Mouse (Mus musculus) stomach, postnatal 0 days (tissue): Measurements from ENCODE around the gene Myof. TPM values are rescaled to one million over a fixed set of nuclear protein-coding genes. Genes with fewer than 3 reads are reported as not detected.

Experiments used
- ATAC-seq: fragments of 200-750 bp; cut with Nextera tagmentation; 2 replicates; pipeline ENCODE4 v1.8.0; 2017; ENCODE audit not compliant: low FRiP score, low TSS enrichment
- DNase-seq: peaks from one replicate; pipeline ENCODE4 v3.0.0-alpha.2; 2016; ENCODE audit warnings: low spot score
- H3K27ac ChIP-seq: fragments of 300-500 bp; sonication (generic); replicated peaks from 2 replicates; pipeline ENCODE4 v1.5.1; 2014; ENCODE audit warnings: mild to moderate bottlenecking, control low read depth
- H3K27me3 ChIP-seq: fragments of 300-500 bp; sonication (generic); 2 replicates; pipeline ENCODE4 v1.6.1; 2014; ENCODE audit warnings: low read length; ENCODE audit not compliant: control insufficient read depth, insufficient read depth
- H3K36me3 ChIP-seq: fragments of 300-500 bp; sonication (generic); 2 replicates; pipeline ENCODE4 v1.6.1; 2014; ENCODE audit warnings: low read length, mixed read lengths; ENCODE audit not compliant: control insufficient read depth, insufficient read depth
- H3K4me1 ChIP-seq: fragments of 300-500 bp; sonication (generic); replicated peaks from 2 replicates; pipeline ENCODE4 v1.6.1; 2014; ENCODE audit warnings: antibody characterized with exemption; ENCODE audit not compliant: control insufficient read depth, insufficient read depth
- H3K4me2 ChIP-seq: fragments of 300-500 bp; sonication (generic); replicated peaks from 2 replicates; pipeline ENCODE4 v1.6.1; 2014; ENCODE audit warnings: low read depth, mild to moderate bottlenecking, control low read depth, moderate library complexity
- H3K4me3 ChIP-seq: fragments of 300-500 bp; sonication (generic); 2 replicates; pipeline ENCODE4 v1.5.1; 2014; ENCODE audit warnings: low read depth, low read length, control low read depth
- H3K9ac ChIP-seq: fragments of 300-500 bp; sonication (generic); 2 replicates; pipeline ENCODE4 v1.6.1; 2014; ENCODE audit warnings: mild to moderate bottlenecking, low read length, control low read depth, mixed read lengths
- H3K9me3 ChIP-seq: fragments of 300-500 bp; sonication (generic); 2 replicates; pipeline ENCODE4 v1.6.1; 2016; ENCODE audit warnings: low read length; ENCODE audit not compliant: control insufficient read depth
- CTCF ChIP-seq: IDR thresholded peaks from 2 replicates; pipeline ENCODE4 v1.5.1; 2016; ENCODE audit warnings: antibody characterized with exemption, low read depth, mild to moderate bottlenecking, moderate library complexity
- EP300 ChIP-seq: optimal IDR thresholded peaks from 2 replicates; pipeline ENCODE3; 2016; ENCODE audit warnings: antibody characterized with exemption
- WGBS: fragments of 180-500 bp; shearing (Covaris S2); extraction: QIAGEN DNeasy Blood & Tissue Kit; methylation state at CpG from one replicate; pipeline ENCODE4 v1.1.7; 2014; 5-methylcytosine and 5-hydroxymethylcytosine counted together
- polyA plus RNA-seq: library from polyadenylated mRNA; unstranded; fragments of >200 nt; fragmentation: Nextera tagmentation; extraction: Ambion mirVana; gene quantifications from 2 replicates; pipeline ENCODE4 v1.2.1, GENCODE M21; 2015

The Myof gene
- 14.3 and 14.6 TPM in 2 replicates for polyA plus RNA-seq

DNA sequence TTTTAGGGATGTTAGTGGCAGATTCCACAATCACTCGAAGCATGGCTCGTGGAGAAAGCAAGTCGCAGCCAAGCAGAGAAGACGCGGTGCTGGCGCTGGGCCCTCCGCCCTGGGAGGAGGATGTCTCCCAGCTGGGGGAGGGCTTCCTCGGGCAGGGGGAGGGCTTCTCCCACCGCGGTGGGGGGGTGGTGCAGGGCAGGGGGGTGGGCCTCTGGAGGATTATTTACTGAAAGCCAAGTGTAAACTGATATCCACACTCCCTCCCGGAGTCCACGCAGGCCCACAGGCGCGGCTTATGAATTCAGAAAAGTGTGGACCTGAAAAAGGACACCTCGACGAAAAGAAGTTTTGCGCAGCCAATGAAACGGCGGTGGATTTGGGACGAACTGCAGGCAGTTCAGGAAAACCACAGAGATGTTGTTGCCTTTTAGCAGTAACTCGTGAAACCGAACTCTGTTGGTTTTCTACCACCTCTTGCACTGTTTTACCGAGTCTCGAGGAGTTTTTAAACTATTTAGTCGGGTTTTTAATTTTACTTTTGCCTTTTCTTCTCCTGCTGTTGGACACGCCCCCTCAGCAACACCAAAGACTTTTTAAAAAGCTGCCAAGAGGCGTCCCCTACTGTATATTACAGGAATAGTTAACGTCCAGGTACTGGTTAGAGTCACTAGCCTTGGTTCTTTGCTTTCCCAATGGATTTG is at the start of gene Myof:
Myof (minus strand) TSS at position 297 of the 701 bp plus-strand sequence.
- no peaks in the 10 kb centered on the region for H3K36me3 ChIP-seq
- no peaks in the 10 kb centered on the region for H3K9me3 ChIP-seq
- peak; percentile 72 for DNase-seq
- peak within 1 kb of the TSS; percentile 45 for H3K4me3 ChIP-seq
- H3K9ac ChIP-seq: peak within 1 kb of the TSS; percentile 47
- H3K27ac ChIP-seq: peak within 1 kb of the TSS; percentile 84
- TF ChIP-seq CTCF (peak; percentile 86), EP300 (no peak)
- H3K27me3 ChIP-seq: no peaks in the 10 kb centered on the region
- peak; percentile 77 for ATAC-seq
- under 1% methylated on average over 28 of the region's 28 CpGs for WGBS
- peak within 1 kb of the TSS; percentile 60 for H3K4me2 ChIP-seq
- no peaks in the 10 kb centered on the region for H3K4me1 ChIP-seq

DNA sequence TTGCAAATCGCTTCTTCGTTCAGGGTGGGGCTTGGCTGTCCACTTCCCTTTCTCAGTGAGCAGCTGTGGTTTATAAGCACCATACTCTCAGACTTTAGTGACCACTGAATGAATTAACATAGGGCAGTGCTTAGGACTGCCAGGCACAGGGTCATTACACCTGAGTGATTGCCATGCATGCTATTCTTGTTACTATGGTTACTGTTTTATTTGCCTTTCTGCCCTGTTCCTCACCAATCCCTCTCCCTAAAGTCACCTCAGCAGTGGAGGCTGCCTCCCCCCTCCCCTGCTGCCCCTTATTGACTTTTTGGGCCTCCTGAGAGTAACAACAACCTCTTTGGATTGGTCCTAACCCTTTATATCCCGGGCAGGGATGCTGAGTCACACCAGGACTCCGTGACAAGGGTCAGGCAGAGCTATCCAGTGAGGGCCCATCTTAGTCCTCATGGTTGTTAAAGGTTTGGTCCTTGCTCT is 48.2 kb upstream of the Myof start:
- ATAC-seq: peak; percentile 77
- no peak for TF ChIP-seq EP300
- TF ChIP-seq CTCF: no peak
- Histone ChIP-seq H3K9me3 (no peaks in the 10 kb centered on the region), H3K9ac (no peak overlapping the region), H3K4me2 (no peak overlapping the region), H3K27me3 (no peaks in the 10 kb centered on the region), H3K4me3 (no peak overlapping the region), H3K27ac (no peak overlapping the region), H3K4me1 (no peaks in the 10 kb centered on the region), H3K36me3 (no peaks in the 10 kb centered on the region)
- 50% methylated on average over 4 of the region's 4 CpGs for WGBS
- peak; percentile 64 for DNase-seq

DNA sequence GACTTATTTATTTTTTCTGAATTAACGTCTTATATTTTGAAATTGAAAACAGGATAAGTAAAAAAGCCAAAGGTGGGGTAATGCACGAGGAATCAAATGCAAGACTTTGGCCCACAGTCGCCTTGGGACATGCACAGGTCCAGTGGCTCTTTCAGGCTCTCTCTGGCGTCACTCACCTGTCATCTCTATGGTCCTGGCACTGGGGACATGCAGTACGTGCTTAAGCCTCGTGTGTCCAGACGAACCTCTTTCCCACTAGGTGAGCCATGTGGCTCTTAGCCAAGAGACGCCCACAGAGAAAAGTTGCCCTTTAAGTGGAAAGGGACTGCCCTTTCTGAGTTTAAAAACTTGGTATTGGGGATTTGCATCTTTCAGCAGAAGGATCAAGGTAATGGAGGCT is 46.0 kb upstream of the Myof start:
- Histone ChIP-seq H3K9me3 (no peaks in the 10 kb centered on the region), H3K27me3 (no peaks in the 10 kb centered on the region), H3K4me3 (no peak overlapping the region), H3K36me3 (no peaks in the 10 kb centered on the region), H3K9ac (no peak overlapping the region), H3K4me2 (no peak overlapping the region), H3K27ac (no peak overlapping the region), H3K4me1 (no peaks in the 10 kb centered on the region)
- no peak for TF ChIP-seq CTCF
- no peak for TF ChIP-seq EP300
- DNase-seq: no peak
- no peak for ATAC-seq
- WGBS: 67% methylated on average over 8 of the region's 8 CpGs

DNA sequence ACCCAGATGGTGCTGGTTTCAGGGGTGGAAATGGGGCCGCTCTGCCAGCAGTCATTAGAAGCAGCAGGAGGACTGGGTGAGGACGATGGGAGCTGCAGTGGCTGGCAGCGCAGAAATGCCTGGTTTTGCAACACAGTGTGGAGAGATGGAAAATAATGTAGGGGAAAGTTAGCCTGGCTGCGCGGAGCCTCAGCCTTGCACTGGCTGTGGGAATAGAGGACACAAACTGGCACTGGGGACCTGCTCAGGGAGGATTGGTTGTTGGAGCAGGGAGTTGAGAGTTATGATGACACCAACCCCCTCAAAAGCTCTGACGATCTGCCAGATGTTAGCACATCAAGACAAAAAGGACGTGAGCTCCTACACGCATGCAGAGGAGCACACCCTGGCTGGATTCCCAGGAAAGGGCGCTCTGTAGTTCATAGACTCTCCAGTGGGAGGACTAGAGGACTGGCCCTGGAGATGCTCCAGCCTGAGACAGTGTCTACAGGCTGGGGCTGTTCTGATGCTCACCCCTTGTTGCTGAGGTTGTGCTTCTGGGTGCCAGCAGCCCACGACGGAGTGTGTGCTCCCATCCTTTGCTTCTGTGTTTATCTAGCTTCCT is 43.7 kb upstream of the Myof start:
- H3K4me1 ChIP-seq: no peaks in the 10 kb centered on the region
- no peaks in the 10 kb centered on the region for H3K36me3 ChIP-seq
- no peak overlapping the region for H3K4me2 ChIP-seq
- H3K4me3 ChIP-seq: no peak overlapping the region
- H3K9me3 ChIP-seq: no peaks in the 10 kb centered on the region
- DNase-seq: peak; percentile 71
- no peak overlapping the region for H3K27ac ChIP-seq
- TF ChIP-seq EP300 (no peak), CTCF (peak; percentile 80)
- ATAC-seq: peak; percentile 72
- H3K27me3 ChIP-seq: no peaks in the 10 kb centered on the region
- WGBS: 39% methylated on average over 11 of the region's 11 CpGs
- H3K9ac ChIP-seq: no peak overlapping the region; the same call in 1 of the 2 replicates

DNA sequence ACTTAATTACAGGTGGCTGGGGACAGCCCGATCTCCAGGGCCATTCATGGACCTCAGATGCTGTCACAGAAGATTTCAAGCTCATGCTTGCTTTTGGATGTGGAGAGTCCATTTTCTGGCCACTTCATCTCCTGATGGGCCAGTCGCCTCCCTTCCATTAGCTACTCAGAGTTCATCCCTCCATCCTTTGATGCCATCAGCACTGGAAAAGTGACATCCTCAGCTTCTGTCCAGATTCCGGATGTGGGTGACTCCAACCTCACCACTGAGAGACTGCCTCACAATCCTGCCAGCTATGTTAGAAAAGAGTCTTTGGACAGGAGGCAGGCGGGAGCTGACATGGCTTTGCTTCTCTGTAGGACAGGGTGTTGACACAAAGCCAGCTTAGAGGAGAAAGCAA is 42.5 kb upstream of the Myof start:
- 82% methylated on average over 4 of the region's 4 CpGs for WGBS
- TF ChIP-seq EP300 (no peak), CTCF (no peak)

DNA sequence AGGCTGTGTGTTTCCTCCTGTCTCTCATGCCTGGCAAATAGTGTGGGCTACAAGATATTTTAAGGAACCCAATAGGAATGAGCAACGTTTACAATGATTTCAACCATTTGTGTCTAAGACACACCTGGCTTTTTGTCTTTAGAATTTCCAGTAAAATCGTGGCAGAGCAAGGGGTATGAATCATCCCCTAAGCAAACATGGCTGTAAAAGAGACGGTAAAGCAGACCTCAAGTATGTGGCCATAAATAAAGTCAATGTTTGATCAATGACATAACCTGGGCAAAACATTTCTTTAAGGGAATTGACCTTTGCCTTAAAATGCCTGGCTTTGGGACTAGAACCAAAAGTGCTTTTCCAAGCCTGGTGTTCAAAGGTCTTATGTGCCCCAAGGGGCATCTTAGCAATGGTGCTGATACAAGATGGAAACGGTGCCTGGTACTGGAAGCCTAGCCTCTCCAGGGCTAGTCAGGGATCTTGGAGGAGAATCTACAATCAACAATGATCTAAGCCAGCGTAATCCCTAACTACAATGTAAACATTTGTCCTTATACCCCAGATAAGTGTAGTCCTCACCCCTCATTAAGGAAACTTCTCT is 39.7 kb upstream of the Myof start:
- no peak for TF ChIP-seq CTCF
- Histone ChIP-seq H3K27me3 (no peaks in the 10 kb centered on the region), H3K9ac (no peak overlapping the region), H3K36me3 (no peaks in the 10 kb centered on the region), H3K9me3 (no peaks in the 10 kb centered on the region), H3K27ac (peak overlapping the region; percentile 30; the same call in 1 of the 2 replicates), H3K4me1 (no peaks in the 10 kb centered on the region), H3K4me2 (no peak overlapping the region), H3K4me3 (no peak overlapping the region)
- ATAC-seq (peak; percentile 72), DNase-seq (no peak)
- 20% methylated on average over 5 of the region's 5 CpGs for WGBS

More for the DNA sequence above, 42.5 kb upstream of the Myof start:
- DNase-seq: no peak
- no peak overlapping the region for H3K4me2 ChIP-seq
- no peaks in the 10 kb centered on the region for H3K27me3 ChIP-seq
- H3K36me3 ChIP-seq: no peaks in the 10 kb centered on the region
- no peak overlapping the region for H3K4me3 ChIP-seq
- ATAC-seq: no peak
- H3K9me3 ChIP-seq: no peaks in the 10 kb centered on the region
- H3K9ac ChIP-seq: no peak overlapping the region
- H3K27ac ChIP-seq: no peak overlapping the region
- no peaks in the 10 kb centered on the region for H3K4me1 ChIP-seq
